Mouse (Mus musculus): ENCODE measurements around the gene Opalin. TPM values are rescaled to one million over a fixed set of nuclear protein-coding genes. Genes with fewer than 3 reads are reported as not detected.

Opalin gene
- polyA plus RNA-seq, 1 experiment from 2014 or later, result not detected

GRCm38 (mm10) chr19:41091901-41092300, 15.0 kb upstream of the Opalin start:
- no peaks in the 10 kb centered on the region for H3K4me1 ChIP-seq (ENCODE audit: control insufficient read depth, insufficient read depth, low read length)
- no peak overlapping the region for H3K27ac ChIP-seq (replicated peaks; ENCODE audit: low read depth, low read length)
- H3K27me3 ChIP-seq (ENCODE audit: control insufficient read depth, insufficient read depth, low read length), result peaks cover 6% of the 10 kb centered on the region; the same call in 1 of the 2 replicates
- no peak overlapping the region for H3K9ac ChIP-seq (replicated peaks; ENCODE audit: low read length)
- ATAC-seq (replicated peaks; ENCODE audit: insufficient number of reproducible peaks, low FRiP score, low TSS enrichment, low read depth) (no peak), DNase-seq (ENCODE audit: low spot score) (no peak)
- H3K4me2 ChIP-seq (ENCODE audit: low read depth, low read length), result no peak overlapping the region
- 58% methylated on average over 2 of the region's 2 CpGs for WGBS
- no peak overlapping the region for H3K4me3 ChIP-seq (ENCODE audit: low read depth, low read length)
- no peaks in the 10 kb centered on the region for H3K9me3 ChIP-seq (replicated peaks; ENCODE audit: control insufficient read depth, low read length)
- no peaks in the 10 kb centered on the region for H3K36me3 ChIP-seq (replicated peaks; ENCODE audit: control insufficient read depth, insufficient read depth, low read depth, low read length)

- ATAC-seq (replicated peaks; ENCODE audit: insufficient number of reproducible peaks, low FRiP score, low TSS enrichment, low read depth), result 0 out of 2 replicates have a peak, but pooled peaks have one; percentile 24
Observed at GRCm38 (mm10) chr19:41089833-41090232, 12.9 kb upstream of the Opalin start.

GRCm38 (mm10) chr19:41088491-41088890, 11.6 kb upstream of the Opalin start:
- Histone ChIP-seq H3K4me3 (ENCODE audit: low read depth, low read length) (no peak overlapping the region), H3K4me1 (ENCODE audit: control insufficient read depth, insufficient read depth, low read length) (no peaks in the 10 kb centered on the region), H3K4me2 (ENCODE audit: low read depth, low read length) (no peak overlapping the region), H3K36me3 (replicated peaks; ENCODE audit: control insufficient read depth, insufficient read depth, low read depth, low read length) (no peaks in the 10 kb centered on the region), H3K27ac (replicated peaks; ENCODE audit: low read depth, low read length) (no peak overlapping the region), H3K9me3 (replicated peaks; ENCODE audit: control insufficient read depth, low read length) (no peaks in the 10 kb centered on the region), H3K9ac (replicated peaks; ENCODE audit: low read length) (no peak overlapping the region), H3K27me3 (ENCODE audit: control insufficient read depth, insufficient read depth, low read length) (peaks cover 6% of the 10 kb centered on the region; the same call in 1 of the 2 replicates)
- 38% methylated on average over 18 of the region's 18 CpGs for WGBS
- DNase-seq (ENCODE audit: low spot score), result no peak
- ATAC-seq (replicated peaks; ENCODE audit: insufficient number of reproducible peaks, low FRiP score, low TSS enrichment, low read depth), result no peak

More at GRCm38 (mm10) chr19:41089833-41090232, 12.9 kb upstream of the Opalin start:
- Histone ChIP-seq H3K36me3 (replicated peaks; ENCODE audit: control insufficient read depth, insufficient read depth, low read depth, low read length) (no peaks in the 10 kb centered on the region), H3K4me2 (ENCODE audit: low read depth, low read length) (no peak overlapping the region), H3K27me3 (ENCODE audit: control insufficient read depth, insufficient read depth, low read length) (peaks cover 6% of the 10 kb centered on the region; the same call in 1 of the 2 replicates), H3K9me3 (replicated peaks; ENCODE audit: control insufficient read depth, low read length) (no peaks in the 10 kb centered on the region), H3K4me1 (ENCODE audit: control insufficient read depth, insufficient read depth, low read length) (no peaks in the 10 kb centered on the region), H3K4me3 (ENCODE audit: low read depth, low read length) (no peak overlapping the region), H3K27ac (replicated peaks; ENCODE audit: low read depth, low read length) (no peak overlapping the region), H3K9ac (replicated peaks; ENCODE audit: low read length) (no peak overlapping the region)
- peak; percentile 91 for DNase-seq (ENCODE audit: low spot score)
- WGBS, result 11% methylated on average over 5 of the region's 5 CpGs

- Histone ChIP-seq H3K9me3 (replicated peaks; ENCODE audit: control insufficient read depth, low read length) (no peaks in the 10 kb centered on the region), H3K4me3 (ENCODE audit: low read depth, low read length) (no peak overlapping the region), H3K4me1 (ENCODE audit: control insufficient read depth, insufficient read depth, low read length) (no peaks in the 10 kb centered on the region), H3K9ac (replicated peaks; ENCODE audit: low read length) (no peak overlapping the region), H3K4me2 (ENCODE audit: low read depth, low read length) (no peak overlapping the region), H3K27ac (replicated peaks; ENCODE audit: low read depth, low read length) (no peak overlapping the region), H3K36me3 (replicated peaks; ENCODE audit: control insufficient read depth, insufficient read depth, low read depth, low read length) (no peaks in the 10 kb centered on the region), H3K27me3 (ENCODE audit: control insufficient read depth, insufficient read depth, low read length) (peaks cover 6% of the 10 kb centered on the region; the same call in 1 of the 2 replicates)
- DNase-seq (ENCODE audit: low spot score) (no peak), ATAC-seq (replicated peaks; ENCODE audit: insufficient number of reproducible peaks, low FRiP score, low TSS enrichment, low read depth) (no peak)
- 40% methylated on average over 4 of the region's 4 CpGs for WGBS
Observed at GRCm38 (mm10) chr19:41087901-41088300, 11.0 kb upstream of the Opalin start.

- Histone ChIP-seq H3K9me3 (replicated peaks; ENCODE audit: control insufficient read depth, low read length) (no peaks in the 10 kb centered on the region), H3K36me3 (replicated peaks; ENCODE audit: control insufficient read depth, insufficient read depth, low read depth, low read length) (no peaks in the 10 kb centered on the region), H3K27me3 (ENCODE audit: control insufficient read depth, insufficient read depth, low read length) (peaks cover 6% of the 10 kb centered on the region; the same call in 1 of the 2 replicates), H3K4me3 (ENCODE audit: low read depth, low read length) (no peak overlapping the region), H3K4me1 (ENCODE audit: control insufficient read depth, insufficient read depth, low read length) (no peaks in the 10 kb centered on the region), H3K4me2 (ENCODE audit: low read depth, low read length) (no peak overlapping the region), H3K9ac (replicated peaks; ENCODE audit: low read length) (no peak overlapping the region), H3K27ac (replicated peaks; ENCODE audit: low read depth, low read length) (no peak overlapping the region)
- ATAC-seq (replicated peaks; ENCODE audit: insufficient number of reproducible peaks, low FRiP score, low TSS enrichment, low read depth) (peak; percentile 53; the same call in 1 of the 2 replicates), DNase-seq (ENCODE audit: low spot score) (peak; percentile 86)
- WGBS, result 12% methylated on average over 2 of the region's 2 CpGs
Observed at GRCm38 (mm10) chr19:41086700-41087099, 9.8 kb upstream of the Opalin start.

DNA sequence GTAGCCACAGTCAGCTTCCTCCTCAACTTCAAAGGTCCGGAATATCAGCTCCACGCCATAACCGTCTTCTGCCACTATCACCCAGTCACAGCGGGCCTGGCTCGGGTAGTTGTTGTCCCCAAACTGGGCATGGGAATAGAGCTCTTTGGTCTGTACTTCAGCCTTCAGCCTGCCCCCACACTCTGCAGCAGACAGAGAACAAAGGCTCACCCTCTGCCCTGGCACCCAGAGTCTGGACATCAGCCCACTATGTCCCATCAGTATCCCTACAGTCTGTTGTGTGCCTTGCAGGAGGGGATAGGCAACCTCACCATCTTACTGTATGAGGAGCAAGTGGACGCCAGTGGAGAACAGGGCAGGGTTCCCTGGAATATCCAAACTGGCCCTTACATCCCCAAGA, 9.4 kb upstream of the Opalin start:
- Histone ChIP-seq H3K4me2 (ENCODE audit: low read depth, low read length) (no peak overlapping the region), H3K36me3 (replicated peaks; ENCODE audit: control insufficient read depth, insufficient read depth, low read depth, low read length) (no peaks in the 10 kb centered on the region), H3K27ac (replicated peaks; ENCODE audit: low read depth, low read length) (no peak overlapping the region), H3K4me3 (ENCODE audit: low read depth, low read length) (no peak overlapping the region), H3K27me3 (ENCODE audit: control insufficient read depth, insufficient read depth, low read length) (peaks cover 6% of the 10 kb centered on the region; the same call in 1 of the 2 replicates), H3K4me1 (ENCODE audit: control insufficient read depth, insufficient read depth, low read length) (no peaks in the 10 kb centered on the region), H3K9me3 (replicated peaks; ENCODE audit: control insufficient read depth, low read length) (no peaks in the 10 kb centered on the region), H3K9ac (replicated peaks; ENCODE audit: low read length) (no peak overlapping the region)
- whole genome bisulfite sequencing, result 86% methylated on average over 6 of the region's 6 CpGs
- ATAC-seq (replicated peaks; ENCODE audit: insufficient number of reproducible peaks, low FRiP score, low TSS enrichment, low read depth) (no peak), DNase-seq (ENCODE audit: low spot score) (no peak)

- DNase-seq (ENCODE audit: low spot score), result no peak
- Histone ChIP-seq H3K4me1 (ENCODE audit: control insufficient read depth, insufficient read depth, low read length) (no peaks in the 10 kb centered on the region), H3K27me3 (ENCODE audit: control insufficient read depth, insufficient read depth, low read length) (no peaks in the 10 kb centered on the region), H3K36me3 (replicated peaks; ENCODE audit: control insufficient read depth, insufficient read depth, low read depth, low read length) (no peaks in the 10 kb centered on the region), H3K4me2 (ENCODE audit: low read depth, low read length) (no peak overlapping the region), H3K9ac (replicated peaks; ENCODE audit: low read length) (no peak overlapping the region), H3K27ac (replicated peaks; ENCODE audit: low read depth, low read length) (no peak overlapping the region), H3K4me3 (ENCODE audit: low read depth, low read length) (no peak overlapping the region), H3K9me3 (replicated peaks; ENCODE audit: control insufficient read depth, low read length) (no peaks in the 10 kb centered on the region)
- WGBS, result 94% methylated on average over 14 of the region's 14 CpGs
- ATAC-seq (replicated peaks; ENCODE audit: insufficient number of reproducible peaks, low FRiP score, low TSS enrichment, low read depth), result no peak
Observed at GRCm38 (mm10) chr19:41083646-41084045, 6.7 kb upstream of the Opalin start.

DNA sequence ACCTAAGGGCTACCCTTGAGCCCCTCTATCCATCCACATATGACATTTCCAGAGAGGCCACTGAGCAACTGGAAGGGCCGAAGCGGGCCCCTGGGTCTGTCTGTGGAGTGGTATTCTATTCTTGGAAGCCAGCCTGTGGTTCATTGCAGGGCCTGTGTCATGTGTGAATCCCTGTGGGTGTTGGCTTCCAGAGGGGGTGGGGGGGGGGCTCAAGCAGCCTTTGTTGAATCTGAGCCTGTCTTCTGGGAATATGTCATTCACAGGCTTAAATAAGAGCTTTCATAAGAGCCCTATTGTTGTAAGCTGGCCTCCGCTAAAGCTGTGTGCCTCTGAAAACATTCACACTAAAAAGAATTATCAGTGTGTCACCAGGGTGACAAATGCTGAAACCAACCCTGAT, 4.7 kb upstream of the Opalin start:
- Histone ChIP-seq H3K4me1 (ENCODE audit: control insufficient read depth, insufficient read depth, low read length) (no peaks in the 10 kb centered on the region), H3K27me3 (ENCODE audit: control insufficient read depth, insufficient read depth, low read length) (no peaks in the 10 kb centered on the region), H3K4me3 (ENCODE audit: low read depth, low read length) (no peak overlapping the region), H3K4me2 (ENCODE audit: low read depth, low read length) (no peak overlapping the region), H3K27ac (replicated peaks; ENCODE audit: low read depth, low read length) (no peak overlapping the region), H3K36me3 (replicated peaks; ENCODE audit: control insufficient read depth, insufficient read depth, low read depth, low read length) (no peaks in the 10 kb centered on the region), H3K9ac (replicated peaks; ENCODE audit: low read length) (no peak overlapping the region), H3K9me3 (replicated peaks; ENCODE audit: control insufficient read depth, low read length) (no peaks in the 10 kb centered on the region)
- 0 out of 2 replicates have a peak, but pooled peaks have one; percentile 36 for ATAC-seq (replicated peaks; ENCODE audit: insufficient number of reproducible peaks, low FRiP score, low TSS enrichment, low read depth)
- DNase-seq (ENCODE audit: low spot score), result no peak
- 56% methylated on average over 3 of the region's 3 CpGs for WGBS
